Mouse (Mus musculus): Measurements from ENCODE around the gene Asphd1. TPM values are rescaled to one million over a fixed set of nuclear protein-coding genes. Genes with fewer than 3 reads are reported as not detected.
"Not testable (repeated sequence)": the region's sequence is repeated elsewhere in the genome, so short reads cannot be mapped to it uniquely, and the experiment has no call there.

Asphd1 gene
- polyA plus RNA-seq, 1 experiment from 2014 or later = 4.4 TPM

- H3K36me3 ChIP-seq (ENCODE audit: control insufficient read depth, insufficient read depth, low read length) = no peaks in the 10 kb centered on the region
- peak overlapping the region; percentile 28; the same call in 1 of the 2 replicates for H3K4me2 ChIP-seq (ENCODE audit: low read length)
- H3K27ac ChIP-seq (ENCODE audit: low read depth, low read length) = no peak overlapping the region
- H3K27me3 ChIP-seq (replicated peaks; ENCODE audit: control insufficient read depth, insufficient read depth, low read length) = no peaks in the 10 kb centered on the region
- H3K9me3 ChIP-seq (replicated peaks; ENCODE audit: control insufficient read depth, low read length) = no peaks in the 10 kb centered on the region
- H3K9ac ChIP-seq (ENCODE audit: low read length) = no peak overlapping the region
- 80% methylated on average over 2 of the region's 2 CpGs for WGBS
- no peak overlapping the region for H3K4me3 ChIP-seq (ENCODE audit: low read depth, low read length)
- ATAC-seq = no peak
- 0 out of 2 replicates have a peak, but pooled peaks cover 6% of the 10 kb centered on the region for H3K4me1 ChIP-seq (ENCODE audit: control insufficient read depth, insufficient read depth, low read length)
- no peak for DNase-seq (ENCODE audit: low spot score)
Observed at GRCm38 (mm10) chr7:126921563-126921962, 27.8 kb downstream of the Asphd1 start.

GRCm38 (mm10) chr7:126919973-126920372 lies 29.4 kb downstream of the Asphd1 start:
- 87% methylated on average over 4 of the region's 4 CpGs for WGBS
- no peak for ATAC-seq
- no peak overlapping the region for H3K27ac ChIP-seq (ENCODE audit: low read depth, low read length)
- no peaks in the 10 kb centered on the region for H3K9me3 ChIP-seq (replicated peaks; ENCODE audit: control insufficient read depth, low read length)
- no peaks in the 10 kb centered on the region for H3K36me3 ChIP-seq (ENCODE audit: control insufficient read depth, insufficient read depth, low read length)
- H3K27me3 ChIP-seq (replicated peaks; ENCODE audit: control insufficient read depth, insufficient read depth, low read length) = no peaks in the 10 kb centered on the region
- no peak overlapping the region for H3K4me2 ChIP-seq (ENCODE audit: low read length)
- 0 out of 2 replicates have a peak, but pooled peaks cover 6% of the 10 kb centered on the region for H3K4me1 ChIP-seq (ENCODE audit: control insufficient read depth, insufficient read depth, low read length)
- no peak overlapping the region for H3K9ac ChIP-seq (ENCODE audit: low read length)
- no peak overlapping the region for H3K4me3 ChIP-seq (ENCODE audit: low read depth, low read length)
- DNase-seq (ENCODE audit: low spot score) = no peak

GRCm38 (mm10) chr7:126918356-126918755 lies 31.0 kb downstream of the Asphd1 start:
- not testable (repeated sequence) for H3K9ac ChIP-seq (ENCODE audit: low read length); H3K9me3 ChIP-seq (replicated peaks; ENCODE audit: control insufficient read depth, low read length); H3K4me2 ChIP-seq (ENCODE audit: low read length); H3K36me3 ChIP-seq (ENCODE audit: control insufficient read depth, insufficient read depth, low read length); DNase-seq (ENCODE audit: low spot score); ATAC-seq; H3K27ac ChIP-seq (ENCODE audit: low read depth, low read length); H3K27me3 ChIP-seq (replicated peaks; ENCODE audit: control insufficient read depth, insufficient read depth, low read length); H3K4me3 ChIP-seq (ENCODE audit: low read depth, low read length); H3K4me1 ChIP-seq (ENCODE audit: control insufficient read depth, insufficient read depth, low read length)
- 62% methylated on average over 4 of the region's 4 CpGs for WGBS

- Histone ChIP-seq H3K36me3 (ENCODE audit: control insufficient read depth, insufficient read depth, low read length) (no peaks in the 10 kb centered on the region), H3K4me1 (ENCODE audit: control insufficient read depth, insufficient read depth, low read length) (no peaks in the 10 kb centered on the region), H3K9me3 (replicated peaks; ENCODE audit: control insufficient read depth, low read length) (no peaks in the 10 kb centered on the region), H3K27ac (ENCODE audit: low read depth, low read length) (no peak overlapping the region), H3K4me3 (ENCODE audit: low read depth, low read length) (no peak overlapping the region), H3K4me2 (ENCODE audit: low read length) (no peak overlapping the region), H3K9ac (ENCODE audit: low read length) (no peak overlapping the region), H3K27me3 (replicated peaks; ENCODE audit: control insufficient read depth, insufficient read depth, low read length) (no peaks in the 10 kb centered on the region)
- DNase-seq (ENCODE audit: low spot score) (no peak), ATAC-seq (no peak)
- WGBS = 91% methylated on average over 3 of the region's 3 CpGs
Observed at GRCm38 (mm10) chr7:126914844-126915243, 34.5 kb downstream of the Asphd1 start.

- no peaks in the 10 kb centered on the region for H3K36me3 ChIP-seq (ENCODE audit: control insufficient read depth, insufficient read depth, low read length)
- DNase-seq (ENCODE audit: low spot score) (no peak), ATAC-seq (no peak)
- H3K27ac ChIP-seq (ENCODE audit: low read depth, low read length) = no peak overlapping the region
- H3K9me3 ChIP-seq (replicated peaks; ENCODE audit: control insufficient read depth, low read length) = no peaks in the 10 kb centered on the region
- no peak overlapping the region for H3K9ac ChIP-seq (ENCODE audit: low read length)
- no peak overlapping the region for H3K4me2 ChIP-seq (ENCODE audit: low read length)
- WGBS = 79% methylated on average over 3 of the region's 3 CpGs
- no peaks in the 10 kb centered on the region for H3K27me3 ChIP-seq (replicated peaks; ENCODE audit: control insufficient read depth, insufficient read depth, low read length)
- no peak overlapping the region for H3K4me3 ChIP-seq (ENCODE audit: low read depth, low read length)
- H3K4me1 ChIP-seq (ENCODE audit: control insufficient read depth, insufficient read depth, low read length) = no peaks in the 10 kb centered on the region
Observed at GRCm38 (mm10) chr7:126905590-126905989, 43.8 kb downstream of the Asphd1 start.

- not testable (repeated sequence) for H3K4me2 ChIP-seq (ENCODE audit: low read length); H3K27me3 ChIP-seq (replicated peaks; ENCODE audit: control insufficient read depth, insufficient read depth, low read length); H3K4me3 ChIP-seq (ENCODE audit: low read depth, low read length); H3K27ac ChIP-seq (ENCODE audit: low read depth, low read length); H3K9me3 ChIP-seq (replicated peaks; ENCODE audit: control insufficient read depth, low read length); H3K36me3 ChIP-seq (ENCODE audit: control insufficient read depth, insufficient read depth, low read length); DNase-seq (ENCODE audit: low spot score); H3K9ac ChIP-seq (ENCODE audit: low read length); ATAC-seq
- WGBS = 96% methylated on average over 7 of the region's 9 CpGs
- peaks cover 11% of the 10 kb centered on the region; the same call in 1 of the 2 replicates for H3K4me1 ChIP-seq (ENCODE audit: control insufficient read depth, insufficient read depth, low read length)
Observed at GRCm38 (mm10) chr7:126899781-126900180, 49.6 kb downstream of the Asphd1 start.

GRCm38 (mm10) chr7:126898102-126898990 lies 51.0 kb downstream of the Asphd1 start:
- Histone ChIP-seq H3K9me3 (replicated peaks; ENCODE audit: control insufficient read depth, low read length) (no peaks in the 10 kb centered on the region), H3K4me1 (ENCODE audit: control insufficient read depth, insufficient read depth, low read length) (peaks cover 11% of the 10 kb centered on the region; the same call in 1 of the 2 replicates), H3K36me3 (ENCODE audit: control insufficient read depth, insufficient read depth, low read length) (no peaks in the 10 kb centered on the region), H3K27me3 (replicated peaks; ENCODE audit: control insufficient read depth, insufficient read depth, low read length) (no peaks in the 10 kb centered on the region), H3K4me2 (ENCODE audit: low read length) (peak overlapping the region; percentile 58), H3K27ac (ENCODE audit: low read depth, low read length) (peak overlapping the region; percentile 72), H3K4me3 (ENCODE audit: low read depth, low read length) (peak overlapping the region; percentile 55), H3K9ac (ENCODE audit: low read length) (peak overlapping the region; percentile 78)
- ATAC-seq (peak; percentile 97), DNase-seq (ENCODE audit: low spot score) (peak; percentile 94)
- 14% methylated on average over 37 of the region's 37 CpGs for WGBS

GRCm38 (mm10) chr7:126897390-126898101 lies 51.8 kb downstream of the Asphd1 start:
- Histone ChIP-seq H3K27ac (ENCODE audit: low read depth, low read length) (peak overlapping the region; percentile 72), H3K36me3 (ENCODE audit: control insufficient read depth, insufficient read depth, low read length) (no peaks in the 10 kb centered on the region), H3K9ac (ENCODE audit: low read length) (peak overlapping the region; percentile 78), H3K27me3 (replicated peaks; ENCODE audit: control insufficient read depth, insufficient read depth, low read length) (no peaks in the 10 kb centered on the region), H3K4me1 (ENCODE audit: control insufficient read depth, insufficient read depth, low read length) (peaks cover 11% of the 10 kb centered on the region; the same call in 1 of the 2 replicates), H3K4me3 (ENCODE audit: low read depth, low read length) (peak overlapping the region; percentile 55), H3K9me3 (replicated peaks; ENCODE audit: control insufficient read depth, low read length) (no peaks in the 10 kb centered on the region), H3K4me2 (ENCODE audit: low read length) (peak overlapping the region; percentile 58)
- DNase-seq (ENCODE audit: low spot score) = no peak
- ATAC-seq = no peak
- 25% methylated on average over 15 of the region's 16 CpGs for WGBS

All from forebrain, embryonic 14.5 days (tissue).